Comparison of ENCODE assay signal across 23 mouse cellular contexts in genomic region chr17:49509431-49509830, GRCm38 (mm10). TPM values are rescaled to one million over a fixed set of nuclear protein-coding genes. Genes with fewer than 3 reads are reported as not detected.
DNase-seq lines count a peak whose midpoint lies in the region; ATAC-seq lines count a peak whose summit lies in the region.
"Had no signal": no experiment of that assay in that cellular context is flagged by ENCODE, and none has a peak within 500 bp of the region (broad histone marks: within the 10 kb centered on the region; RNA-seq: fewer than 3 reads in every experiment).

No protein-coding gene starts in this region.

- H3K4me3 ChIP-seq in heart, embryonic 12.5 days = no peak overlapping the region
- H3K4me3 ChIP-seq: embryonic facial prominence, embryonic 15.5 days; erythroblast, embryonic 14.5 days; forebrain, embryonic 10.5 days; gastrocnemius, adult 2 months; heart, embryonic 13.5 days had no signal

- peak; percentile 31 for DNase-seq in cerebellum, adult 9-11 months
- no peak for DNase-seq in cerebellum, adult 8-10 months
- peak; percentile 34 to 45 for DNase-seq in left cerebral cortex, postnatal 36 days (ENCODE audit: low spot score in 2 of 2)
- no peak for DNase-seq in left cerebral cortex, adult 8-10 months (ENCODE audit: low spot score in 2 of 2)
- DNase-seq in right cerebral cortex, adult 2 months (ENCODE audit: low spot score in 2 of 2) = peak; percentile 35 to 44
- peak; percentile 25 to 29 for DNase-seq in right cerebral cortex, postnatal 36 days (ENCODE audit: low spot score in 2 of 2)
- DNase-seq: adrenal gland, postnatal 14 days; cerebellum, adult 2 months; embryo, embryonic 11 days; gastrocnemius, adult 2 months; gastrocnemius, postnatal 25 days; heart, postnatal 36 days had no signal

- 88% methylated on average over 16 of the region's 16 CpGs for WGBS in heart, embryonic 12.5 days

- H3K9me3 ChIP-seq in heart, embryonic 12.5 days (replicated peaks) = no peaks in the 10 kb centered on the region
- H3K9me3 ChIP-seq: embryonic facial prominence, embryonic 15.5 days; forebrain, embryonic 10.5 days had no signal

- H3K4me1 ChIP-seq in heart, embryonic 12.5 days (replicated peaks) = peaks cover 8% of the 10 kb centered on the region
- H3K4me1 ChIP-seq: embryonic facial prominence, embryonic 15.5 days; forebrain, embryonic 10.5 days had no signal

- intact Hi-C loops in left cerebral cortex, postnatal 36 days (cut with DNase I) = no loop called here

- no peak overlapping the region for H3K4me2 ChIP-seq in heart, embryonic 12.5 days
- H3K4me2 ChIP-seq: embryonic facial prominence, embryonic 15.5 days; heart, embryonic 13.5 days had no signal

- H3K36me3 ChIP-seq in heart, embryonic 12.5 days = no peaks in the 10 kb centered on the region
- H3K36me3 ChIP-seq: embryonic facial prominence, embryonic 15.5 days; forebrain, embryonic 10.5 days had no signal

- ATAC-seq in heart, embryonic 12.5 days (ENCODE audit: insufficient number of reproducible peaks, low FRiP score) = no peak
- ATAC-seq: activated CD4-positive, CD25-positive, alpha-beta regulatory T cell, adult 4 months; forebrain, embryonic 14.5 days; hindbrain, embryonic 16.5 days; inflammation-experienced regulatory T-cells, adult 6 months; Patski had no signal

- H3K27me3 ChIP-seq in heart, embryonic 12.5 days (replicated peaks) = no peaks in the 10 kb centered on the region
- H3K27me3 ChIP-seq: embryonic facial prominence, embryonic 15.5 days; heart, embryonic 13.5 days; Patski had no signal

- H3K27ac ChIP-seq in heart, embryonic 12.5 days (ENCODE audit: poor library complexity, severe bottlenecking) = no peak overlapping the region
- H3K27ac ChIP-seq: embryonic facial prominence, embryonic 15.5 days; forebrain, embryonic 10.5 days; gastrocnemius, adult 2 months; heart, embryonic 13.5 days had no signal

- no peak overlapping the region for H3K9ac ChIP-seq in heart, embryonic 12.5 days
- H3K9ac ChIP-seq: embryonic facial prominence, embryonic 15.5 days; heart, embryonic 13.5 days had no signal

RNA-seq across cellular contexts. Expression of gene Daam2, which starts 54.7 kb away (rescaled TPM):
- 10 to 100 TPM; 47.0 to 57.3 TPM for total RNA-seq in left cerebral cortex, postnatal 36 days (2021)
- 10 to 100 TPM; 54.4 to 63.9 (median 56.9) TPM for total RNA-seq in left cerebral cortex, adult 8-10 months (2022)
- 4.1 and 5.3 TPM in 2 replicates for polyA plus RNA-seq in heart, embryonic 12.5 days (2016; fragmentation: Nextera tagmentation; extraction: Ambion mirVana)
- total RNA-seq: granulocyte monocyte progenitor cell, adult 5-6 weeks had no signal
- polyA plus RNA-seq: erythroblast, embryonic 14.5 days; inflammation-experienced regulatory T-cells, adult 6 months had no signal

Comparison
In these comparisons a context has a peak if more than half of its experiments do, and no peak if none do; other contexts are left out.
1. DNase-seq: peak in cerebellum, adult 9-11 months (single experiment), left cerebral cortex, postnatal 36 days (2 of 2), right cerebral cortex, adult 2 months (2 of 2) and right cerebral cortex, postnatal 36 days (2 of 2); none in cerebellum, adult 8-10 months (single experiment) and left cerebral cortex, adult 8-10 months (0 of 2).